Mouse (Mus musculus) lung, postnatal 0 days (tissue): Measurements from ENCODE around the gene Timeless. TPM values are rescaled to one million over a fixed set of nuclear protein-coding genes. Genes with fewer than 3 reads are reported as not detected.

Source experiments
- ATAC-seq: fragments of 200-750 bp; cut with Nextera tagmentation; 2 replicates; pipeline ENCODE4 v1.8.0; 2017; ENCODE audit warnings: moderate library complexity
- DNase-seq: peaks from one replicate; pipeline ENCODE4 v3.0.0-alpha.2; 2016; ENCODE audit warnings: low spot score
- H3K27ac ChIP-seq: fragments of 300-500 bp; sonication (generic); 2 replicates; pipeline ENCODE4 v1.5.1; 2014; ENCODE audit warnings: antibody characterized with exemption, mild to moderate bottlenecking, low read length, mixed read lengths
- H3K27me3 ChIP-seq: fragments of 300-500 bp; sonication (generic); replicated peaks from 2 replicates; pipeline ENCODE4 v1.6.1; 2014; ENCODE audit warnings: low read length, mixed read lengths; ENCODE audit not compliant: insufficient read depth
- H3K36me3 ChIP-seq: fragments of 300-500 bp; sonication (generic); 2 replicates; pipeline ENCODE4 v1.6.1; 2014; ENCODE audit warnings: low read length, mixed read lengths; ENCODE audit not compliant: insufficient read depth
- H3K4me1 ChIP-seq: fragments of 300-500 bp; sonication (generic); 2 replicates; pipeline ENCODE4 v1.6.1; 2014; ENCODE audit warnings: antibody characterized with exemption, low read depth, low read length, mixed read lengths; ENCODE audit not compliant: insufficient read depth
- H3K4me2 ChIP-seq: fragments of 300-500 bp; sonication (generic); replicated peaks from 2 replicates; pipeline ENCODE4 v1.6.1; 2014; ENCODE audit warnings: low read depth, mild to moderate bottlenecking, low read length, moderate library complexity, mixed read lengths
- H3K4me3 ChIP-seq: fragments of 300-500 bp; sonication (generic); 2 replicates; pipeline ENCODE4 v1.5.1; 2014; ENCODE audit warnings: low read depth, low read length
- H3K9ac ChIP-seq: fragments of 300-500 bp; sonication (generic); replicated peaks from 2 replicates; pipeline ENCODE4 v1.6.1; 2014; ENCODE audit warnings: low read depth, mild to moderate bottlenecking
- H3K9me3 ChIP-seq: fragments of 300-500 bp; sonication (generic); 2 replicates; pipeline ENCODE4 v1.6.1; 2016; ENCODE audit warnings: low read length, mixed read lengths
- CTCF ChIP-seq: IDR thresholded peaks from 2 replicates; pipeline ENCODE4 v1.5.1; 2016; ENCODE audit warnings: antibody characterized with exemption, mild to moderate bottlenecking
- EP300 ChIP-seq: IDR thresholded peaks from 2 replicates; pipeline ENCODE4 v1.6.1; 2016; ENCODE audit warnings: antibody characterized with exemption, mild to moderate bottlenecking, control low read depth
- WGBS: fragments of 180-500 bp; shearing (Covaris S2); extraction: QIAGEN DNeasy Blood & Tissue Kit; methylation state at CpG from one replicate; pipeline ENCODE4 v1.1.7; 2014; 5-methylcytosine and 5-hydroxymethylcytosine counted together
- polyA plus RNA-seq: library from polyadenylated mRNA; unstranded; fragments of >200 nt; fragmentation: Nextera tagmentation; extraction: Ambion mirVana; gene quantifications from 2 replicates; pipeline ENCODE4 v1.2.1, GENCODE M21; 2015

The Timeless gene
- polyA plus RNA-seq, 1 experiment from 2014 or later: 11.2 TPM

GRCm38 (mm10) chr10:128232420-128232985, 638 bp downstream of the Timeless start:
- no peaks in the 10 kb centered on the region for H3K4me1 ChIP-seq
- ATAC-seq: peak; percentile 59
- peak overlapping the region; percentile 48 for H3K9ac ChIP-seq
- TF ChIP-seq CTCF: peak; percentile 90
- no peak for TF ChIP-seq EP300
- peak; percentile 94 for DNase-seq
- WGBS: 0% methylated on average over 14 of the region's 14 CpGs
- no peaks in the 10 kb centered on the region for H3K27me3 ChIP-seq
- H3K36me3 ChIP-seq: no peaks in the 10 kb centered on the region
- peak overlapping the region; percentile 90 for H3K27ac ChIP-seq
- H3K4me2 ChIP-seq: peak overlapping the region; percentile 87
- peak overlapping the region; percentile 72 for H3K4me3 ChIP-seq
- H3K9me3 ChIP-seq: no peaks in the 10 kb centered on the region

DNA sequence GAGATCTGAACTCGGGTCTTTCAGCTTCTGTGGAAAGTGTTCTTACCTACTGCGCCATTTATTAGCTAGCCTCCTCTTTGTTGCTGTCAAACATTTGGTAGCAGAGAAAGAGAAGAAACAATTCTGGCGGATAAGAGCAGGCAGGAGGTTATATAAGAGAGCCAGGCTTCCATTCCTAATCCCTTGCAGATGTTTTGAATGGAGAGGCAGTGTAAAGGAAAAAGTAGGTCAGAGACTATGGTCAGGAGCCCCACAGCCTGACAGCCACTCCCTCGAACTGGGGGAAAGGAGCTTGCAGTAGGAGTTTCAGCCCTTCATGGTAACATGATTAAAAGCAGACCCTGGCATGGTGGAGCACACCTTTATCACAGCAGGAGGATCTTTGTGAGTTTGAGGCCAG, 4.5 kb downstream of the Timeless start:
- Histone ChIP-seq H3K4me1 (no peaks in the 10 kb centered on the region), H3K36me3 (no peaks in the 10 kb centered on the region), H3K9ac (no peak overlapping the region), H3K4me2 (no peak overlapping the region), H3K9me3 (no peaks in the 10 kb centered on the region), H3K27me3 (no peaks in the 10 kb centered on the region), H3K4me3 (no peak overlapping the region), H3K27ac (no peak overlapping the region)
- no peak for ATAC-seq
- no peak for TF ChIP-seq CTCF
- TF ChIP-seq EP300: no peak
- WGBS: 82% methylated on average over 4 of the region's 4 CpGs
- DNase-seq: no peak

GRCm38 (mm10) chr10:128237807-128238480, 6.1 kb downstream of the Timeless start:
- H3K36me3 ChIP-seq: no peaks in the 10 kb centered on the region
- no peak overlapping the region for H3K4me2 ChIP-seq
- H3K27ac ChIP-seq: no peak overlapping the region
- TF ChIP-seq CTCF (no peak), EP300 (no peak)
- H3K9ac ChIP-seq: no peak overlapping the region
- no peak for ATAC-seq
- H3K4me1 ChIP-seq: no peaks in the 10 kb centered on the region
- DNase-seq: peak; percentile 14
- H3K9me3 ChIP-seq: no peaks in the 10 kb centered on the region
- H3K27me3 ChIP-seq: no peaks in the 10 kb centered on the region
- H3K4me3 ChIP-seq: no peak overlapping the region
- 75% methylated on average over 15 of the region's 15 CpGs for WGBS

DNA sequence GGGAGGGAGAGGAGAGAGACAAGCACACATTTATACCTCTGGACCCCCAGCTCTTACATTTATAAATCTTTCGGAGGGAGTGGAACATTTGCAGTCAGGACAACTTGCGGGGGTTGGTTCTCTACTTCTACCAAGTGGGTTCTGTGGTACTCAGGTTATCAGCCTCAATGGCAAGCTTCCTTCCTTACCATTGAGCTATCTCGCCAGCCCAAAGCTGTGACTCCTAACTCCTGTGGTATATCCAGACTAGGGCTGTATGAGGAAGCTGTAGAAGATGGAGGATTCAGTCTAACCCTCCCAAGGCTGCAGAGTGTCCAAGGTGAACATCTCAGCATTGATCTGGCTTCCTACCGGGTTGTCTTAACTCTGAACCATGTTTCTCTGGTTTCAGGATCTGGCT, 7.3 kb downstream of the Timeless start:
- Histone ChIP-seq H3K4me2 (no peak overlapping the region), H3K9ac (no peak overlapping the region)
- 87% methylated on average over 4 of the region's 4 CpGs for WGBS

GRCm38 (mm10) chr10:128240131-128240530, 8.3 kb downstream of the Timeless start:
- no peak for ATAC-seq
- WGBS: 76% methylated on average over 18 of the region's 18 CpGs
- TF ChIP-seq CTCF (no peak), EP300 (no peak)
- no peak for DNase-seq
- Histone ChIP-seq H3K27ac (no peak overlapping the region), H3K4me1 (no peaks in the 10 kb centered on the region), H3K4me3 (no peak overlapping the region), H3K9me3 (no peaks in the 10 kb centered on the region), H3K27me3 (no peaks in the 10 kb centered on the region), H3K4me2 (no peak overlapping the region), H3K9ac (no peak overlapping the region), H3K36me3 (no peaks in the 10 kb centered on the region)

More for the DNA sequence above, 7.3 kb downstream of the Timeless start:
- H3K9me3 ChIP-seq: no peaks in the 10 kb centered on the region
- DNase-seq: no peak
- no peak overlapping the region for H3K4me3 ChIP-seq
- no peaks in the 10 kb centered on the region for H3K27me3 ChIP-seq
- no peaks in the 10 kb centered on the region for H3K36me3 ChIP-seq
- TF ChIP-seq EP300: no peak
- TF ChIP-seq CTCF: no peak
- H3K4me1 ChIP-seq: no peaks in the 10 kb centered on the region
- no peak for ATAC-seq
- H3K27ac ChIP-seq: no peak overlapping the region

GRCm38 (mm10) chr10:128243252-128243651, 11.4 kb downstream of the Timeless start:
- no peak for DNase-seq
- WGBS: 86% methylated on average over 8 of the region's 8 CpGs
- H3K27ac ChIP-seq: no peak overlapping the region

More at GRCm38 (mm10) chr10:128243252-128243651, 11.4 kb downstream of the Timeless start:
- no peaks in the 10 kb centered on the region for H3K36me3 ChIP-seq
- H3K4me3 ChIP-seq: no peak overlapping the region
- no peak overlapping the region for H3K9ac ChIP-seq
- H3K27me3 ChIP-seq: no peaks in the 10 kb centered on the region
- no peaks in the 10 kb centered on the region for H3K9me3 ChIP-seq
- H3K4me1 ChIP-seq: no peaks in the 10 kb centered on the region
- H3K4me2 ChIP-seq: no peak overlapping the region
- no peak for ATAC-seq
- no peak for TF ChIP-seq EP300
- TF ChIP-seq CTCF: no peak
